Mouse (Mus musculus): ENCODE measurements around the gene Elovl4. TPM values are rescaled to one million over a fixed set of nuclear protein-coding genes. Genes with fewer than 3 reads are reported as not detected.

Elovl4 gene
- polyA plus RNA-seq, 1 experiment from 2014 or later = 32.7 TPM

- H3K27me3 ChIP-seq (replicated peaks; ENCODE audit: control insufficient read depth, insufficient read depth, low read length) = no peaks in the 10 kb centered on the region
- H3K36me3 ChIP-seq (ENCODE audit: control insufficient read depth, insufficient read depth, low read length) = peaks cover 16% of the 10 kb centered on the region
- no peak overlapping the region for H3K27ac ChIP-seq (replicated peaks; ENCODE audit: low read depth, low read length)
- DNase-seq (ENCODE audit: low spot score) (no peak), ATAC-seq (ENCODE audit: low read depth) (no peak)
- no peak overlapping the region for H3K9ac ChIP-seq (ENCODE audit: low read depth, low read length)
- H3K9me3 ChIP-seq (ENCODE audit: control insufficient read depth, low read length) = no peaks in the 10 kb centered on the region
- no peak overlapping the region for H3K4me3 ChIP-seq (ENCODE audit: low read depth, low read length)
- no peaks in the 10 kb centered on the region for H3K4me1 ChIP-seq (ENCODE audit: control insufficient read depth, insufficient read depth, low read length)
- WGBS = 61% methylated on average over 9 of the region's 9 CpGs
- no peak overlapping the region for H3K4me2 ChIP-seq (ENCODE audit: low read depth, low read length)
These were observed 27.6 kb downstream of the Elovl4 start for GRCm38 (mm10) chr9:83778317-83778960.

- no peak for DNase-seq (ENCODE audit: low spot score)
- WGBS = 84% methylated on average over 4 of the region's 4 CpGs
- Histone ChIP-seq H3K4me2 (ENCODE audit: low read depth, low read length) (no peak overlapping the region), H3K9me3 (ENCODE audit: control insufficient read depth, low read length) (no peaks in the 10 kb centered on the region), H3K9ac (ENCODE audit: low read depth, low read length) (no peak overlapping the region), H3K4me3 (ENCODE audit: low read depth, low read length) (no peak overlapping the region), H3K36me3 (ENCODE audit: control insufficient read depth, insufficient read depth, low read length) (no peaks in the 10 kb centered on the region), H3K27me3 (replicated peaks; ENCODE audit: control insufficient read depth, insufficient read depth, low read length) (no peaks in the 10 kb centered on the region), H3K4me1 (ENCODE audit: control insufficient read depth, insufficient read depth, low read length) (no peaks in the 10 kb centered on the region), H3K27ac (replicated peaks; ENCODE audit: low read depth, low read length) (no peak overlapping the region)
- no peak for ATAC-seq (ENCODE audit: low read depth)
These were observed 44.8 kb downstream of the Elovl4 start for GRCm38 (mm10) chr9:83761318-83761717.

GRCm38 (mm10) chr9:83731877-83732276, 74.2 kb downstream of the Elovl4 start:
- no peaks in the 10 kb centered on the region for H3K4me1 ChIP-seq (ENCODE audit: control insufficient read depth, insufficient read depth, low read length)
- no peaks in the 10 kb centered on the region for H3K27me3 ChIP-seq (replicated peaks; ENCODE audit: control insufficient read depth, insufficient read depth, low read length)
- no peak overlapping the region for H3K4me3 ChIP-seq (ENCODE audit: low read depth, low read length)
- no peak for DNase-seq (ENCODE audit: low spot score)
- H3K27ac ChIP-seq (replicated peaks; ENCODE audit: low read depth, low read length) = no peak overlapping the region
- WGBS = 82% methylated on average over 2 of the region's 2 CpGs
- H3K9me3 ChIP-seq (ENCODE audit: control insufficient read depth, low read length) = no peaks in the 10 kb centered on the region
- H3K36me3 ChIP-seq (ENCODE audit: control insufficient read depth, insufficient read depth, low read length) = no peaks in the 10 kb centered on the region
- no peak for ATAC-seq (ENCODE audit: low read depth)
- no peak overlapping the region for H3K9ac ChIP-seq (ENCODE audit: low read depth, low read length)
- no peak overlapping the region for H3K4me2 ChIP-seq (ENCODE audit: low read depth, low read length)

GRCm38 (mm10) chr9:83730836-83731235, 75.2 kb downstream of the Elovl4 start:
- 56% methylated on average over 7 of the region's 7 CpGs for WGBS
- no peak overlapping the region for H3K9ac ChIP-seq (ENCODE audit: low read depth, low read length)
- H3K4me1 ChIP-seq (ENCODE audit: control insufficient read depth, insufficient read depth, low read length) = no peaks in the 10 kb centered on the region
- no peaks in the 10 kb centered on the region for H3K27me3 ChIP-seq (replicated peaks; ENCODE audit: control insufficient read depth, insufficient read depth, low read length)
- no peak overlapping the region for H3K27ac ChIP-seq (replicated peaks; ENCODE audit: low read depth, low read length)
- H3K4me2 ChIP-seq (ENCODE audit: low read depth, low read length) = no peak overlapping the region
- H3K9me3 ChIP-seq (ENCODE audit: control insufficient read depth, low read length) = no peaks in the 10 kb centered on the region
- no peaks in the 10 kb centered on the region for H3K36me3 ChIP-seq (ENCODE audit: control insufficient read depth, insufficient read depth, low read length)
- ATAC-seq (ENCODE audit: low read depth) (no peak), DNase-seq (ENCODE audit: low spot score) (no peak)
- no peak overlapping the region for H3K4me3 ChIP-seq (ENCODE audit: low read depth, low read length)

Other genes with a start within 250 kb of the Elovl4 start
- 21.2 and 25.7 TPM in 2 replicates for gene Ttk, start 28.4 kb upstream of the Elovl4 start, polyA plus RNA-seq (2014; fragmentation: Nextera tagmentation; extraction: Ambion mirVana)
- gene Bckdhb, start 118.9 kb upstream of the Elovl4 start, polyA plus RNA-seq (2014; fragmentation: Nextera tagmentation; extraction: Ambion mirVana) = 41.6 and 46.6 TPM in 2 replicates